Mouse (Mus musculus) olfactory bulb, adult 2 months (tissue): ENCODE measurements around the gene Olfr279.

Experiments used
- CTCF ChIP-seq: fragments of 200-500 bp; IDR thresholded peaks from 2 replicates; pipeline ENCODE4 v1.5.1; 2012; ENCODE audit warnings: low read depth, mild to moderate bottlenecking, low read length, moderate library complexity; ENCODE audit not compliant: insufficient read depth
- POLR2A ChIP-seq: fragments of 200-500 bp; IDR thresholded peaks from 2 replicates; pipeline ENCODE4 v1.6.1; 2012; ENCODE audit warnings: mild to moderate bottlenecking, low read depth, low read length, moderate library complexity; ENCODE audit not compliant: insufficient read depth

DNA sequence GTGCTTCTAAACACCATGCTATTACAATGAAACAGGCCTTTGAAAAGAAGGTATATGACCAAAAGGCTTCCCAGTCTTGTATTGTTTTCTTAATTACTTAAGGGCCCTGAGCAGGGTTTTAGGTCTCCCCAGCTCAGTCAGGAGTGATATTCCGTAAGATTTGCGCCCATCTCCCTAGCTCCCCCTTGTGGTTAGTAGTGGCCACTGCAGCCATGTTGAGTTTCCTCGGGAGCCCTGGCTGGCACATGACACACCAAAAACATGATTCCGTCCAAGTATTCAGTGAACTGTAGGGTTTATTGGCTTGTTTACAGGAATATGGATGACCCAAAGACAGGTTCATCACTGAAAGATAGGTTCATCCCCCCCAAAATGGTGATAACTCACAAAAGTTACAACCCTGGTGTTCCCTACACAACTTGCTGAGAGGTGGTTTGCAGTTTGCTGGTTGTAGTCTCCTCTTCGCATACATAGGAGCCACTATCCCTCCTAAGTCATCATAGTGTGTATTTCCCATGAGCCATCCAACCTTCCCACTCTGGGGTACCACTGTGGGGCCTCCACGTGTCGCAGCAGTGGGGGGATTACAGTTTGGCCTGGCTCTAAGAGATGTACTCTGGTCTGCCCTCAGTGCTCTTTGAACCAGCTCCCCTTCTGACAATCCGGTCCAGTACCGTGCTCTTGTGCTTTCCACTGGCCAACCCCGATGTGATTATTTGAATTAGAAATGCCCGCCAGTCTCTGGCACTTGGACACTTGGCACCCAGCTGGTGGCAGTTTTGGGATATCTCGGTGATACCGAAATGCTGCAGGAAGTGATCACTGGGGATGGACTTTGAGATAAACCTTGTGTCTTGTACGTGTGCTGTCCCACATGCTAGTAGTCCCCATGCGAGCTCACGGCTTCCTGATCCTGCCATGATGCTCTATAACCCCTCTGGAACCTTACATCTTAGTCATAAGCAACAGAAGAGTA is 25.5 kb downstream of the Olfr279 start:
- peak; percentile 51; the same call in 1 of the 2 replicates for TF ChIP-seq CTCF
- TF ChIP-seq POLR2A = no peak
